Mouse (Mus musculus) lung, postnatal 36 days (tissue): ENCODE data around the gene Leng8.

Experiments
- DNase-seq: peaks from one replicate; pipeline ENCODE4 v3.0.0; 2022; ENCODE audit warnings: mixed read lengths

Gene Leng8

GRCm38 (mm10) chr7:4127894-4128293 is 8.9 kb upstream of the Leng8 start:
- no peak for DNase-seq

DNA sequence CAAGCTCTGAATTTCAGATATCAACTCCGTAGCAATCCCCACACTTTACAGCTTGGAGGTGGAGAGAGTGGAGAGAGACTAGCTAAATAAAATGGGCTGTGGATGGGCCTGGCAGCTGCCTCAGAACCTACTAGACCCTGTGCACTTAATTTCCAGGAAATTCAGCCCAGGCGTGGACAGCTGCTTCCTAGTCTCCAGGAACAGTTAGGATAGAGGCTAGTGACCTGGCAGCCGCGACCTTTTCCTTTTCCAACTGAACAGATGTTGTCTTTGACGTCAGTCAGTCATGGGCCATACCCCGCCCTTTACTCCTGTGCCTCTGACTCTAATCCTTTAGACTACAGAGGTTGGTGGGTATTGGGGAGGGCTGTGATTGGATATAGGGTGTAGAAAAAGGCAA is 8.0 kb upstream of the Leng8 start:
- peak; percentile 64 for DNase-seq

DNA sequence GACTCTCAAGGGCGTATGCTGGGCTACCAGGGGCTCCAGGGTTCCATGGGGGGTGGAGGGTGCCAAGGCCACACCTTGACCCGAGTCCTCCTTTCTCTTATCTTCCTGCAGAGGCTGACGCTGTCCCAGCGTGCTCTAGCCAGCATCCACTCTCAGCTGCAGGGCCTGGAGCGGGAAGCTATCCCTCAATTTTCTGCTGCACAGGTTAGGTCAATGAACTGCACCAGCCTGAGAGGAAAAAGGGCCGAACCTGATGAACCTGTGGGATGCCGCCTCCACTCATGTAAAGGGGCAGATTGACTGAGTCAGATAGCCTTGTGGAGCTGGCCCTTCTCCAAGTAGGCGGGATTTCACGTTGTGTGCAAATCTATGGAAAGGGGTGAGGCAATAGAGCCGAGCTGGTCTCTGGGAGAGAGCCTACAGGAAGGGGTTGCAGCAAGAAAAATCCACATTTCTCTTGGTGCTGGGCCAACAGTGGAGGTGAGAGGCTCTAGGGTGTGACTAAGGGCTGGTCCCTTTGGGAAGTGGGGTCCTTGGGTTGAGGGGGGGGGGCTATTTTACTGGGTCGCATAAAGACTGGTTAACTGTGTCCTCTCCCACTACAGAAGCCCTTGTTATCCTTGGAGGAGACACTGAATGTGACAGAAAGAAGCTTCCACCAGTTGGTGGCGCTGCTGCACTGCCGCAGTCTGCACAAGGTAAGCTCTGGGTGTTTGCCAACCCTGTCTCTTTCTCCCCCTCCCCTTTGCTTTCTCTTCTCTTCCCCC is 6.0 kb upstream of the Leng8 start:
- DNase-seq, result peak; percentile 92

- DNase-seq, result no peak
Observed at GRCm38 (mm10) chr7:4131964-4132363, 4.9 kb upstream of the Leng8 start.

DNA sequence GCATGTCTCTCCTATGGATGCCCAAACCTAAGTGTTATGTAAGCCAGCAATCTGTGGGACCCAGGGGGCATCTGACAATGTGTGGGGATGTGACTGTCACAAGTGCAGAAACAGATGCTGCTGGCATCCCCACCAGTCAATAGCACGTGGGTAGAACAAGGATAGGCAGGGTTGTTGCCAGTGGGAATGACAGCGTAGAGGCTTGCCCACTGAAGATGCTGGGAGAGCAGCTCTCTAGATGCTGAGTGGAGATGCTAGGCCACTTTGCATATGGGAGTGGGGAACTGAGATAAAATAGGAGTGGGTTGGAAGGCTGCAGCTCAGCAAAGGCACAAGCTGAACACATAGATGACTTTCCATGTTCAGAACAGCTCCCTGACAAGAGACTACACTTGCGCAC is 4.3 kb upstream of the Leng8 start:
- DNase-seq, result no peak

- DNase-seq, result no peak
Observed at GRCm38 (mm10) chr7:4132998-4133397, 3.8 kb upstream of the Leng8 start.

DNA sequence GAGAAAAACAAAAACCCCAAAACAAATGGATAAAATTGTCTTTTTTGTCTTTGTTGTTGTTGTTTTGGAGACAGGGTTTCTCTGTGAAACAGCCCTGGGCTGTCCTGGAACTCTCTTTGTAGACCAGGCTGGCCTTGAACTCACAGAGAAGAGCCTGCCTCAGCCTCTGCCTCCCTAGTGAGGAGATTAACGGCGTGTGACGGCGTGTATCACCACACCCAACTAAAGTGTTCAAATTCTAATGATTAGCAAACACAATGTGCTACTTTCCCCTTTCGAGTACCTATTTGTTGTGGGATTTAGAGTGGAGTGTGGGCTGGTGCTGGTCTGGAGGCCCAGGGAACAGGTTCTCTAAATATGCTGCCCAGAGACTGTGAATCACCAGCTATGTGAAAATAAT is 1.9 kb upstream of the Leng8 start:
- no peak for DNase-seq

DNA sequence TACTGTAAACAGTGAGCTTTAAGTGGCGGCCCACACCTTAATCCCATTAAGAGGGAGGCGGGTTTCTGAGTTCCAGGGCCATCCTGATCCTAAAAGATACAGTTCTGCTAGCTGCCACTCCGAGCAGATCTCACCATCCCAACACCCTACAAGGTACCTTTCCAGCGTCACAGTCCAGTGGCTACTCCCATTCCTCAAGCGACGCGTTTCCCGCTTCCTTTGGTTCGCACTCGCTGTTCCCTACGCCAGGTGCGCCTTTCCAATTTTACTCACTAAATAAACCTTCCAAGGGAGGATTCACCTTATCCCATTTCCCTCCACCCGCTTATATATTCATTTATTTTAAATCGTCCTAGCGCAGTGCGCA is 452 bp upstream of the Leng8 start:
- peak; percentile 34 for DNase-seq

DNA sequence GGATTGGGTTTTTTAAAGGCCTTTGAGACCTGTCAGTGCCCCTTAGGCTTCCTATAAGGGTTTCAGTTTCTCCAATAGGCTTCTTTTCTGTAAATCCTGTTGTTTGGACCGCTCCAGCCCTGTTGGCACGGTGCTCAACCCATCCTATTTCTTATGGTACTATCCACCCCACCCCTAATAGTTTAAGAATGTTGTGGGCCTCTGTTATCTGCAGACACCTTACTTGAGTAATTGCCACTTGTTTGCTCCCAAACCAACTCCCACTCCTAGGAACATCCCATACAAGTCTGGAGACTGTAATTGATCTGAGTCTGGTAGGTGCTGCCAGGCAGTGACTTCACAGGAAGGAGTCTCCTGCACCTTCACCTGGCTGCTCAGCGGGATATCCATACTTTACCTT is 907 bp downstream of the Leng8 start:
- DNase-seq, result no peak

DNA sequence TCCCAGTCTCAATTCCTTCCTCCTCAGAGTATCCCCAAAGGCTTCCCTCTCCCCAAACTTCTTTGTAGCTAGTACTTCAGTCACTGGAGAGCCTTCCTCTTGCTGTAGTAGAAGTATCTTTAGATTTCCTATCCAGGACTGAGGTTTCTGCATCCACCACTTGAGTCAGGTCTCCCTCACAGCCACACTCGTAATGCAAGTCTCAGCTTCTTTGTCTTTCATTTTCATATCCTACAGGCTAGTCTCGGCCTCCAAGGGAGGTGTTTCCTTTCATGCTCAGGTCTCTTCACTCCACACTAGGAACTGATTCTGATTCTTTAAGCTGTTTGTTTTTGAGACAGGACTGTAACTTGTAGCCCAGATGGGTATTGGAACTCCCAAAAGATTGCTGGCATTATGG is 1.3 kb downstream of the Leng8 start:
- no peak for DNase-seq

GRCm38 (mm10) chr7:4138671-4139070 is 1.8 kb downstream of the Leng8 start:
- no peak for DNase-seq

GRCm38 (mm10) chr7:4139391-4139790 is 2.6 kb downstream of the Leng8 start:
- DNase-seq, result no peak

GRCm38 (mm10) chr7:4141648-4142325 is 4.9 kb downstream of the Leng8 start:
- no peak for DNase-seq

DNA sequence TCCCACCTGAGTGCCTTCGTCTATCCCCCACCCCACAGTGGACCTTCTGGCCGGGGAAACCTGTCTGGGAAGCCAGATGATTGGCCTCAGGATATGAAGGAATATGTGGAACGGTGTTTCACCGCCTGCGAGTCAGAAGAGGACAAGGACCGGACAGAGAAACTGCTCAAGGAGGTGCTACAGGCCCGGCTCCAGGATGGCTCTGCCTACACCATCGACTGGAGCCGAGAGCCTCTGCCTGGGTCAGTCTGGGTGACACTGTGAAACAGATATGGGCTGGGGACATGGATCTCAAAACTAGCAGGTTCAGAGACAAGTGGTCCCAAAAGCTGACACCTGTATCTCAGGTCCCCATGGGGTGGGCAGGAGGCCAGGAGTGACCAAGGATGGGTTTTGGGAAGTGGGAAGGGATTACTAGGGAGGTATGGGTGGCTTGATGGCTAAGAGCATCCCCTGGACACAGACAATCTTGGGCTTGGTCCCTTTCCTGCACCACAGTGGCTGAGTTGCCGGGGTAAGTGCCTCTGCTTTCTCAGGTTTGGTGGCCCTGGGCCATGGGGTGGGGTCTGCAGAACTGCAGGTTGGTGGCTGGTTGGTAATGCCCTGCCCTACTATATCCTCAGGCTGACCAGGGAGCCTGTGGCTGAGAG is 6.1 kb downstream of the Leng8 start:
- DNase-seq, result no peak

- DNase-seq, result no peak
Observed at GRCm38 (mm10) chr7:4143506-4143905, 6.7 kb downstream of the Leng8 start.

DNA sequence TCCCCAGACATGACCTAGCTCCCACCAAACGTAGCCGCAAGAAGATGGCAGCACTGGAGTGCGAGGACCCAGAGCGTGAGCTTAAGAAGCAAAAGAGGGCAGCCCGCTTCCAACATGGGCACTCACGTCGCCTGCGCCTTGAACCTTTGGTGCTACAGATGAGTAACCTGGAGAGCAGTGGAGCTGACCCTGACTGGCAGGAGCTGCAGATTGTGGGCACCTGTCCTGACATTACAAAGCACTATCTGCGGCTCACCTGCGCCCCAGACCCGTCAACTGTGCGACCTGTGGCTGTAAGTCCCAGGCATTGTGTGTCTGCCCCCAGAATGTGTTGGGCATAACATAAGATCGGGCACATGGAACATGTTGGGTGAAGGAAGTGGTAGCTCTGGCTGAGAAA is 7.2 kb downstream of the Leng8 start:
- no peak for DNase-seq

GRCm38 (mm10) chr7:4144766-4145551 is 8.1 kb downstream of the Leng8 start:
- no peak for DNase-seq

- peak; percentile 76 for DNase-seq
Observed at GRCm38 (mm10) chr7:4145552-4146190, 8.8 kb downstream of the Leng8 start.

- no peak for DNase-seq
Observed at GRCm38 (mm10) chr7:4146241-4147180, 9.7 kb downstream of the Leng8 start.

- DNase-seq, result no peak
Observed at GRCm38 (mm10) chr7:4147371-4147770, 10.5 kb downstream of the Leng8 start.

DNA sequence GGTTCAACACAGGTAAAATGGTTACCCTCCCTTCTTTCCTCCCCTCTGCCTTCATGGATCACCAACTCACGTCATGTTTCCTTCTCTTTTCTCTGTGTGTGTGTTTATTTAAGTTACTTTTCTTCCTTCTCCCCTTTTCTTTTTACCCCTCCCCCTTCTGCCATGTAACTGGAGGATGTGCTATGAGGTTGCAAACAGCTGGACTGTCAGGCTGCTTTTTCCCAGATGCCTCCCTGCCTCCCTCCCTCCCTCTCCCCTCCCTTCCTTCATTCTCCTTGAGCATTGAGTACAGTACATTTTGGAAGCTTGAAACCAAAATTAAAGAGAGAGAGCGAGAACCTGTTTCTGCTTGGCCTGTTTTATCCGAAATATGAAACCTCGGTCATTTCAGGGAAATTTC is 11.0 kb downstream of the Leng8 start:
- no peak for DNase-seq
